Mouse (Mus musculus): Measurements from ENCODE around the gene Hoxb3. TPM values are rescaled to one million over a fixed set of nuclear protein-coding genes. Genes with fewer than 3 reads are reported as not detected.

The Hoxb3 gene
- total RNA-seq, 2 experiments from 2014 or later = not detected

DNA sequence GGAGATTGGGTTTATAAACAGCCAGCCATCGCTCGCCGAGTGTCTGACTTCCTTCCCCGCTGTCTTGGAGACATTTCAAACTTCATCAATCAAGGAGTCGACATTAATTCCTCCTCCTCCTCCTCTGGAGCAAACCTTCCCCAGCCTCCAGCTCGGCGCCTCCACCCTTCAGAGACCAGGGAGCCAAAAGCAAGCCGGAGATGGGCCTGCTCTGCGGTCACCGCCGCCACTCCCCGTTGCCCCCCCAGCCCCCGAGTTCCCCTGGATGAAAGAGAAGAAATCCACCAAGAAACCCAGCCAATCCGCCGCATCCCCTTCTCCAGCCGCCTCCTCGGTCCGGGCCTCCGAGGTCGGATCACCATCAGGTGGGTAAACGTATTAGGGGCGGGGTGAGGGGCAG, 28.7 kb downstream of the Hoxb3 start:
- no peak for DNase-seq (ENCODE audit: low spot score in 2 of 2)

DNA sequence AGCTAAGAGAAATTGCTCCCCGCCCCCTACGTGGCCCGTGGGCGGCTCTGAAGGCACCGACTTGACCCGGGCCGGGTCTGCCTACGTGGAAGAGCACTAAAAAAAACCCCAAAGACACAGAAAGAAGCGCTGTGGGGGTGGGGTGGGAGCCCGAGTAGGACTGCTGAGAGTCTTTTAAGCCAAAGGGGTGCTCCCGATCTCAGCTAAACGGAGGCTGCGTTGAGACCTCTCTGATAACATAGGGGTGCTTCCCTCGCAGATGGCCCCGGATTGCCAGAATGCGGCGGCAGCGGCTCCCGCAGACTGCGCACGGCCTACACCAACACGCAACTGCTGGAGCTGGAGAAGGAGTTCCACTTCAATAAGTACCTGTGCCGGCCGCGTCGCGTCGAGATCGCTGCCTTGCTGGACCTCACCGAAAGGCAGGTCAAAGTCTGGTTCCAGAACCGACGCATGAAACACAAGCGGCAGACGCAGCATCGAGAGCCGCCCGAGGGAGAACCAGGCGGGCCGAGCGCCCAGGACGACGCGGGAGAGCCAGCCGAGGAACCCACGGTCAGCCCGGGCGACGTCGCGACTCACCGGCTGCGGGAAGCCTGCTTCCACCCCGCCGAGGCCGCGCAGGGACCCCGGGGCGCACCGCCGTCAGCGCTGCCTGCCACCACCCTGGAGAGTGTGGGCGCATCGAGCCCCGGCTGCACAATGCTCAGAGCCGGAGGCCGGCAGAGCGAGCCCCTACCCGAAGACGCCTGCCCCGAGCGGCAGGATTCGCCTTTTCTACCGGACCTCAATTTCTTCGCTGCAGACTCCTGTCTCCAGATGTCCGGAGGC, 29.8 kb downstream of the Hoxb3 start:
- no peak for DNase-seq (ENCODE audit: low spot score in 2 of 2)

DNA sequence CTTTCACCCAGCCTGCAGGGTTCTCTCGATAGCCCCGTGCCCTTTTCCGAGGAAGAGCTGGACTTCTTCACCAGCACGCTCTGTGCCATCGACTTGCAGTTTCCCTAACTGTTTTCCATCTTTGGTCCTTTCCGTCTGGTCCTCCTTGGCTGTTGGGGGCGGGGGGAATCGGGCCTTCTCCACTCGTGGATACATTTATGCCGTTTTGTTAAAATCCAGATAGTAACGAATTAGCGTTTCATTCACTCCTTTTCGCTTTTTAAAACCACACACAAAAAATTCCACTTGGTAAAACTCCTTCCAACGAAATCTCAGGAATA, 30.4 kb downstream of the Hoxb3 start:
- no peak for DNase-seq (ENCODE audit: low spot score in 2 of 2)

DNA sequence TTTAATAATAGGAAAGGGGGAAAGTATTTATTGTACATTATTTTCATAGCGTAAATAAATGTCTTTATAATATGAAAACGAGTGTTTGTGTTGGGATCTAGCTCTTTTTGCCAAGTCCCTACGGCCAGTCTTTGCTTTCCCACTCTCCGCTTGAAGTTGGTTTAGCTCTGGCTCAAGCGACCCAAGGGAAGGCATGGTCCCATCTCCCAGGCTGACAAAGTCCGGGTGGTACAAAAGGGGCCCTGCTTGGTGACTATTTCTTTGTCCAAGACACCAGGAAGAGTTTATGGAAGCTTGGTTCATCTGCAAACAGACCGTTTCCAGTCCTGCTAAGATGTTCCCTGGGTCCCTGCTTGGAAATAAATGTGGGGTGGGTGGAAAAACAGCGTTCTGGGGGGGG, 30.8 kb downstream of the Hoxb3 start:
- DNase-seq (ENCODE audit: low spot score in 2 of 2) = no peak

DNA sequence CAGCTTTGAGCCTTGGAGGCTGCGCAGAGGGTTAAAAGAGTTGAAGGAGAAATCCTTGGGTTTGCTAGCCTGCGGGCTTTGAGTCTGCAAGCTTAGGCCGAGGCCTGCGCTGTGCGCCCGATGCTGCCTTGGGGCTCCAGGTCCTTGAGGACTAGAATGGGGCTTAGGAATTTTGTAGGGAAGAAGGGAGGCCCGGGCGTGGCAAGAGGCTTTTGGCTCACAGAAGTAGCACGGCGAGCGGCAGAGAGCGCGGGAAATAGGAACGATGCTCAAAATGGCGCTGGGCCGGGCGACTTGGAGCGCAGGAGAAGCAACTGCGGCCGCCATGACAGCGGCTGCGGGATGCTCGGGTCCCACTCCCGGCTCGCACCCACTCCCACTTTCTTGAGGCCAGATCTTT, 31.2 kb downstream of the Hoxb3 start:
- DNase-seq (ENCODE audit: low spot score in 2 of 2) = no peak

DNA sequence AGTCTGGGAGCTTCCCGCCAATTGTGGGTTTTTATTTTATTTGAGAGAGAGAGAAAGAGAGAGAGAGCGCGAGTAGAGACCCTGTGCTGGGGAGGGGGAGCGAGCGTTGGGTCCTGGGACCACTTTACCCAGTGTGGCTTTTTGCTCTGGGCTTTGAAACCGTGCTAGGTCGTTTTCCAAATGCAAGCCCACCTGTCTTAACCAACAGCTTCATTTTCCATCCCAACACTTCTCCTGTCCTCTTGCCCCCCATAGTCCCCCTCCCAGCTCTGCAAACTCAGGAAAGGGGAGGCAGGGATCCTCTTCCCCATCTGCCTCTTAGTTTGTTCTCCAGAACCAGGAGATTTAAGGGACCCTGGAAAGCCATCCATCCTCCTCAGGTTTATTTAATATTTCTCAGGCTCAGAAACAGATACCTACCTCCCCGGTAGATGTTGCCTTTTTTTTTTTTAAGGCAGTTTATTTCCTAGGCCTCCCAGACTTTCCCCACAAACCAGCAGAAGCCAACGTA, 31.7 kb downstream of the Hoxb3 start:
- DNase-seq (ENCODE audit: low spot score in 2 of 2) = no peak

DNA sequence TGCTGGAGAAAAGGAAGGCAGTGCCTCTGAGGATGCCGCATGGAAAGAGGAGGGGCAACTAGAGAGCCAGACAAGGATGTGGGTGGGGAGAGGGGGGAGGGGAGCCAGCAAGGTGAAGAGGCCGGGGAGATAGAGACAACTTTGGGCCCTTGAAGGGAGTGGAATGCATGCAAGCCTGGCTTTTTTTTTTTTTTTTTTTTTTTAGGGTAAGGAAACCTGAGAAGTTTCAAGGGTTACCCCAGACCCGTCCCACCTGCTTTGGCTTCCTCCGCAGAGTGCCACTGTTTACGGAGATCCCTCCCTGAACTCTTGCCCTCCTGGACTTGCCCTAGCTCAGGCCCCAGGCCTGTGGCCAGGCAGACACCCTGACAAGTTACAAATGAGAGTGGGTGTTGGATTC, 40.7 kb downstream of the Hoxb3 start:
- no peak for DNase-seq (ENCODE audit: low spot score in 2 of 2)

DNA sequence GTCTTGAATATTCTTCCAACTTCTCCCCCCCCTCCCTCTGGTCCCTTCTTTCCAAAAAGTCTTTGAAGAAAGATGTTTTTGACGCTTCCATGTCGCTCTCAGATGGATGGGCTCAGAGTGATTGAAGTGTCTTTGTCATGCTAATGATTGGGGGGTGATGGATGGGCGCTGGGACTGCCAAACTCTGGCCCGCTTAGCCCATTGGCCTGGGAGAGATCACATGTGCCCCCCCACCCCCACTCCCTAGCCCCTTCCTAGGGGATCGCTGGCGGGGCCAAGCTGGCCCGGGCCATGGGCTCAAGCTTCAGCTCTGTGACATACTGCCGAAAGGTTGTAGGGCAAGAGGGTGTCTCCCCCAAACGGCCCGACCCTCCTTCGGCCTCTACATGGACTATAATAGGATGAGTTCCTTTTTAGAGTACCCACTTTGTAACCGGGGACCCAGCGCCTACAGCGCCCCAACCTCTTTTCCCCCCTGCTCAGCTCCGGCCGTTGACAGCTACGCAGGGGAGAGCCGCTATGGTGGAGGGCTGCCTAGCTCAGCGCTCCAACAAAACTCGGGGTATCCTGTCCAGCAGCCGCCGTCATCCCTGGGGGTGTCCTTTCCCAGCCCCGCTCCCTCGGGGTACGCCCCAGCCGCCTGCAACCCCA, 42.4 kb downstream of the Hoxb3 start, which contains the start of gene Hoxb1:
Gene Hoxb1 (plus strand): TSS at position 312 of the 651 bp plus-strand sequence.
- DNase-seq (ENCODE audit: low spot score in 2 of 2) = no peak

DNA sequence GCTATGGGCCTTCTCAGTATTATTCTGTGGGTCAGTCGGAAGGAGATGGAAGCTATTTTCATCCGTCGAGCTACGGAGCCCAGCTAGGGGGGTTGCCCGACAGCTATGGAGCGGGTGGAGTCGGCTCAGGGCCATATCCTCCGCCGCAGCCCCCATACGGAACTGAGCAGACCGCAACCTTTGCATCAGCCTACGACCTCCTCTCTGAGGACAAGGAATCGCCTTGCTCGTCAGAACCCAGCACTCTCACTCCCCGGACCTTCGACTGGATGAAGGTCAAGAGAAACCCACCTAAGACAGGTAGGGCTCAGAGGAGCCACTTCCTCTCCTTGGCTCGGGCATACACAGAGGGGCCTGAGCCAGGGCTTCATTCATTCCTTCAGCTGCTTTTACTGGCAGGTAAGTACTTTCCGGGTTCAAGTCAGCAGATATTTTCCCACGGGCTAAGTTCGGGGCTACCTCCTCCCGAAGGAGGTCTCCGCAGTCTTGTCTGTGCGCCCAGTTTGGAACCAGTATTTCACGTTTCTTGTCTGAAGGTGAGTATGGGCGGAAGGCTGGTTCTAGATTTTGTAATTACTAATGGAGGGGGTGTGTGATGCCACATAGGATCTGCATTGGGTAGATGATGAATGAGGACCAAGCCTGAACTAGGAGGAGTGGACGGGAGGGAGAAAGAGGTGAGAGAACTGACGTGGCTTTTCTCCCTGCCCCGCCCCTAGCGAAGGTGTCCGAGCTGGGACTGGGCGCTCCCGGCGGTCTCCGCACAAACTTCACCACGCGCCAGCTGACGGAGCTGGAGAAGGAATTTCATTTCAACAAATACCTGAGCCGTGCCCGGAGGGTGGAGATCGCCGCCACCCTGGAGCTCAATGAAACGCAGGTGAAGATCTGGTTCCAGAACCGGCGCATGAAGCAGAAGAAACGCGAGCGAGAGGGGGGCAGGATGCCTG, 43.2 kb downstream of the Hoxb3 start:
- DNase-seq (ENCODE audit: low spot score in 2 of 2) = no peak

DNA sequence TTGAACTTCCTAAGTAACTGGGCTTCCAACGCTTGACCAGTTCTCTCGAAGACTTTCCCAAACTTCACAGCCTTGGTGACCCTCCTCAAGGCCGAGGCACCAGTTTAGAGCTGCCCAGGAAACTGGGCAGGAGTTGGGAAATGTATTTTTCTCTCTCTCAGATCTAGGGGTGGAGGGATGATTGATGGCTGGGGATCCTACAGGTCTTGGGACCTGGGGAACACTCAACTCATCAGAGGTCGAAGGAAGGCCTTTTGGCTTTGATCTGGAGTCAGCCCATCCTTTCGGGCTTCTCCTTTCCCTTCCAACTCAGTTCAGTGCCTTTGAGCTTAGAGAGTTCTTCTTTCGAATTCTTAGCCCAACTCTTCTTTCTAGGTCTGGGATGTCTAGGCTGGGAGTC, 44.0 kb downstream of the Hoxb3 start:
- no peak for DNase-seq (ENCODE audit: low spot score in 2 of 2)

DNA sequence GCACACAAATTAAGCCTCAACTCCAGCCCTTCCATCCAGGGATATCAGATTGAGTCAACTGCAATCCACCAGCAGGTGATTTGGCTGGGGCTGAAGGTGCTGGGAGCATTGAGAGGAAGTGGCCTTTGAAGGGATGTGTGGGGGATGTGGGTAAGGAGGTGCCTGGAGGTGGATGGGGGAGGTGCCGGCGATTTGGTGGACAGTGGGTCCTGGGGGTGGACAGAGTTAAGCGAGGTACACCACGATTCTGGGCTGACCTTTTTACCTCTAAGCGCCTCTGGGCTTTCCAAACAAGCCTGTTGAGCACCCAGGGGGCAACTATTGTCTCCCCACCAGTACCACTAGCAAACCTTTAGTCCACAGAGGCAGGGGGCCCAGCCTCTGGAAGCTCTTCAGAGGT, 45.6 kb downstream of the Hoxb3 start:
- no peak for DNase-seq (ENCODE audit: low spot score in 2 of 2)

DNA sequence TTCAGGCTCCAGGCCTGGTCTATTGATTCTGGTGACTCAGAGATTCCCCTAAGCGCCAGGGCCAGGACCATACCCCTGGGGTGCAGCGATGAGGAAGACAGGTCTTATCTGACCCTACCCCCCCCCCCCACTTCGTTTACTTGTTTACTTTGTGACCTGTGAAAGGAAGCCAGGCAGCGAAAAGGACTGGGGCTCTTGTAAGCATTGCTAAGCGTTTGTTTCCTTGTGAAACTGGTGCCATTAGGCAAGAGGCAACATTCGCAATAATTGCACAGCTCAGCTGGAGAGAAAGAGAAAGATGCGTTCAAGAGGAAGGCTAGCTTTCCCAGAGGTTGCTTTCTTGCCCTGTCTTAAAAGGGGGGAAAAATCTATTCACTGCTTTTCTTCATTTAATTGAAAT, 46.0 kb downstream of the Hoxb3 start:
- DNase-seq (ENCODE audit: low spot score in 2 of 2) = no peak

DNA sequence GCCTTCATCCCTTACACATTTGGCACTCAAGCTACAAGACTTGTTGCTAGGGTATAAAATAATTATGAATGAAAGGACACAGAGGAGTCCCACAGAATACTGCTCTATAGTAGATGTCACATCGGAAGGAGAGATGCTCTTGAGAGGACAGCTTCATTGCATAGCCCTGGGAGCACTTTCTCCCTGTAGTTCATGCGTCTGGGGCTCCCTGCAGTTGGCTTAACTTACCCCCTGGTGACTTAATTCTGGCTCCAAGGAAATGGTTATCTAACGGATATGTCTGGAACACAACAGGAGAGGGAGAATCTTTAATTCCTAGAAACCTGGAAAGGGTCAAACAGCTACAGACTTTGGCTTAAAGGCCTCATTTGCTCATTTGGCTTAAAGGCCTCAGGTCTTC, 48.6 kb downstream of the Hoxb3 start:
- no peak for DNase-seq (ENCODE audit: low spot score in 2 of 2)

DNA sequence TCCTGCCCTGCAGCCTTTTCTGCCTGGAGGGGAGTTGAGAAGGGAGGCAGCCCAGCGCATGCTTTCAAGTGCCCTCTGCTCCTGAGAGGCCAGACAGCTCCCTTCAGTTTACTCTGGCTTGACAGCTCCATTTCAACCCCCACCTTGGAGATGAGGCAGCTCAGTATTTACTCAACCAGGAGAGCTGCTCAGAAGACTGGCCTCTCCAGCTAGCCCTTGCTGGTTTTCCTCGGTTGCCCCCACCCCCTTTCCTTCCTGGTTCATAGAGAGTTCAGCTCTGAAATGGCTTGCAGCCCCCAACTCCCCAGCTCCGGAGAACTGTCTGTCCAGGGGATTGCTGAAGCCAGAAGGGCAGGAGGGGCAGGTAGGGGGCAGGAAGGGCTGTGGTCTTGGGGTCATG, 49.4 kb downstream of the Hoxb3 start:
- no peak for DNase-seq (ENCODE audit: low spot score in 2 of 2)

DNA sequence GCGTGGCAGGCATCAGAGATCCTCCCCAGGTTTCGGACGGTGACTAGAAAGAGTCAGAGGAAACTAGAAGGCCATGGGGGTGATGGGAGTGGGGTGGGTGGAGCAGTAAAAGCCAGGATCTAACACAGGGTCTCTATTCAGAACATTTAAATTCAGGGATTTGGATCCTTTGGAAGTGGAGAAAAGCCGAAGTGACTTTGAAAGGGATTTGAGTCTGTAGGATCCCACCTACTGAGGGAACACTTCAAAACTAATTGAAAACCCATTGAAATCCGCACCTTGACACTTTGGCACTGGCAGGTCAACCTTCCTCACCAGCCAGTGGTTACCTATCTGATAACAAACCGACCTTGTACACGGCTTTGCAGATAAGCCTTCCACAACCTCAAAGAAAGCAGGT, 51.7 kb downstream of the Hoxb3 start:
- no peak for DNase-seq (ENCODE audit: low spot score in 2 of 2)

DNA sequence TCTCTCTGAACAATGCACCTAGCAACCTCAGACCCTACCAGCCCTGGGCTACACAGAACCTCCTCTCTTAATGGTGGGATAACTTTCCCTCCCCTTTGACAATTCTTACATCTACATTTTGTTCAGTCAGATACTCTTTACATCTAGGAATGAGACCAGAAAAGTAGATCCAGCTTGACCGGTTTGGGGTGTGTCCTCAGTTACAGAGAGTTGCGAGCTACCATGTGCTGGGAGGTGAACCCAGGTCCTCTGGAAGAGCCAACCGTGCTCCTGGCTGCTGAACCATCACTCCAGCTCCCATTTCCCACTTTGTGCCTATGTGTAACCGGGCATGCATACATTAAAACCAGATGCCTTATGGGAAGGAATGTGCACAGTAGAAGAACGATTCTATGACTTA, 60.3 kb downstream of the Hoxb3 start:
- no peak for DNase-seq (ENCODE audit: low spot score in 2 of 2)

DNA sequence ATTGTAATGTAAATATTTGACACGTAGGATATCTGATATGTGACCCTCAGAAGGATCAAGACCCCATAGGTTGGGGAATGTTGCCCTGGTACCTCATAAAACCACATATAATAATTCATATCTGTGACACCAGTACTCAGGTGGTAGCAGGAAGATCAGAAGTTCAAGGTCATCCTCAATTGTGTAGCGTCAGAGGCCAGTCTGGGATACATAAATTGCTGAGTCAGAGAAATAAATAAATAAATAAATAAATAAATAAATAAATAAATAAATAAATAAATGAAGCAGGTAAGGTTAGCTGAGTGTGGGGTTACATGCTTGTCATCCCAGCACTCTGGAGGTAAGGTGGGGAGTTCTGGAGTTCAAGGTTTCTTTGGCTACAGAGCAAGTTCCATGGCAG, 64.5 kb downstream of the Hoxb3 start:
- DNase-seq (ENCODE audit: low spot score in 2 of 2) = no peak

DNA sequence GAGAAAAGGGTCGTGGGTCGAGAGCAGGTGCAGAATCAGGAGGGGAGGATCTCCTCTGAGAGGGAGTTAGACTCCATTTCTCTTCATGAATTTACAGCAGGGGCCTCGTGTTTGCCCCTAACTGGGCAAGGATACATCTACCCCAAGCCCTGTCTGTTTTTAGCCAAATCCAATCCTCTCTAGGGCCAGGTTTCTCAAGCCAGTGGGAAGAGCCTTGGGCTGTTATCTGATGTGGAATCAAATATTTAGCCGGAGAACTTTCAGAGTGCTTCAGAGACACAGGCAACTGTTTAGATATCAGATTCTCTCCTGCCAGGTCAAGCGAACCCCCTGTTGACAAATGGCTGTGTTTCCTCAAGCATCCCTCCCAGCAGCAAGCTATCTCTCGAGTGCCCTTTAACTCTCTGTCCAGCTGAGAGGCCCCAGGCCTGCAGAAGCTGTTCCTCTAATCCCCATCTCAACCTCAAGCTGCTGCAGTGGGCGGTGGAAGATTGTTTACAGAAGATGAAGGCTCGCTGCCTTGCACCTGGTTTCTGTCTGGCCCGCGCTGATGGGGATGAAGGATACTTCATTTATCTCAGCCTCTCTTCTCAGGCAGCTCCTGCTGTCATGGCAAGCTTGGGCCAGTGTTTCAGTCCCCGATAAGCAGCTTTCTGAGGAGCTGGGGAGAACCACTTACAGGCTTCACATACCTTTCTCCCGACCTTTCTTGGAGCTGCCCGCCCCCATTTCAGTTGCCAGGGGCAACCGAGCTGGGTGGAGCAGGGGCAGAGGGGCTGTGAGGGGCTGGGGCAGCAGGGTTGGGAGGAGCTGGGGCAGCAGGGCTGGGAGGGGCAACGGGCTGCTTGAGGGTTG, 73.9 kb downstream of the Hoxb3 start:
- no peak for DNase-seq (ENCODE audit: low spot score in 2 of 2)
